ENCODE assay signal across 25 mouse cellular contexts in the genomic region with DNA sequence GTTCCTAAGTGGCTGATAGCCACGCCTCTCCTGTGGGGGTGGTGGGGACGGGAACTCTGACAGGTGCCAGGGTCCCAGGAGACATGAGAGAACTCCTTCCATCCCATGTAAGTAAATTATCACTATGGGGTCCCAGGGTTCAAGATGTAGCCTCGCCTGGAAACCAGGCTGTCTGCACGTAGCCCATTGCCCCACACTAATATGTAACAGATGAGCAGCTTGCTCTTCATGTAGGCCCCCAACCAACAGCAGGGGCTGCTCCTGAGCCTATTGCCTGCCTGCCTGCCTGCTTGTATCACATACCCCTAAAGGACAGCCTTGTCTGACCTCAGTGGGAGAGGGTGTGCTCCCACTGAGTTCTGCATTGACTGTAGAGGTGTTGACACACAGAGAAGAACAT.
A peak's percentile ranks its signal among the peaks of the same experiment; 100 is the strongest.
DNase-seq lines count a peak whose midpoint lies in the region; ATAC-seq lines count a peak whose summit lies in the region.
"Had no signal": no experiment of that assay in that cellular context is flagged by ENCODE, and none has a peak within 500 bp of the region (broad histone marks: within the 10 kb centered on the region; RNA-seq: fewer than 3 reads in every experiment).

No protein-coding gene starts in this region.

- H3K4me1 ChIP-seq in midbrain, embryonic 11.5 days (ENCODE audit: control insufficient read depth, insufficient read depth, low read length): no peaks in the 10 kb centered on the region
- H3K4me1 ChIP-seq in midbrain, embryonic 15.5 days: no peaks in the 10 kb centered on the region
- H3K4me1 ChIP-seq in embryonic facial prominence, embryonic 10.5 days: peaks cover 4% of the 10 kb centered on the region
- no peaks in the 10 kb centered on the region for H3K4me1 ChIP-seq in heart, embryonic 12.5 days (replicated peaks)
- H3K4me1 ChIP-seq: heart, embryonic 10.5 days; liver, embryonic 15.5 days; midbrain, embryonic 10.5 days had no signal

- ATAC-seq in midbrain, embryonic 11.5 days (ENCODE audit: low FRiP score): 0 out of 2 replicates have a peak, but pooled peaks have one; percentile 16
- ATAC-seq in midbrain, embryonic 15.5 days (replicated peaks): no peak
- no peak for ATAC-seq in heart, embryonic 12.5 days (ENCODE audit: insufficient number of reproducible peaks, low FRiP score)
- ATAC-seq: forebrain, embryonic 14.5 days; hindbrain, embryonic 16.5 days had no signal

- H3K27ac ChIP-seq in midbrain, embryonic 11.5 days (ENCODE audit: low read depth, low read length): no peak overlapping the region
- H3K27ac ChIP-seq in midbrain, embryonic 15.5 days: no peak overlapping the region
- H3K27ac ChIP-seq in embryonic facial prominence, embryonic 10.5 days (replicated peaks): no peak overlapping the region
- no peak overlapping the region for H3K27ac ChIP-seq in heart, embryonic 12.5 days (ENCODE audit: poor library complexity, severe bottlenecking)
- H3K27ac ChIP-seq: heart, embryonic 10.5 days; layer of hippocampus, adult 2 months; liver, embryonic 15.5 days; midbrain, embryonic 10.5 days had no signal

- no peak overlapping the region for H3K4me2 ChIP-seq in midbrain, embryonic 11.5 days
- H3K4me2 ChIP-seq in midbrain, embryonic 15.5 days: no peak overlapping the region
- no peak overlapping the region for H3K4me2 ChIP-seq in heart, embryonic 12.5 days
- H3K4me2 ChIP-seq: liver, embryonic 15.5 days; lung, embryonic 14.5 days had no signal

- no peaks in the 10 kb centered on the region for H3K36me3 ChIP-seq in midbrain, embryonic 11.5 days (ENCODE audit: control insufficient read depth, insufficient read depth, low read length)
- no peaks in the 10 kb centered on the region for H3K36me3 ChIP-seq in midbrain, embryonic 15.5 days (replicated peaks)
- no peaks in the 10 kb centered on the region for H3K36me3 ChIP-seq in embryonic facial prominence, embryonic 10.5 days (replicated peaks)
- H3K36me3 ChIP-seq in heart, embryonic 12.5 days: no peaks in the 10 kb centered on the region
- H3K36me3 ChIP-seq: heart, embryonic 10.5 days; liver, embryonic 15.5 days; midbrain, embryonic 10.5 days had no signal

- H3K9me3 ChIP-seq in midbrain, embryonic 11.5 days (ENCODE audit: control insufficient read depth, low read length): no peaks in the 10 kb centered on the region
- H3K9me3 ChIP-seq in midbrain, embryonic 15.5 days: no peaks in the 10 kb centered on the region
- H3K9me3 ChIP-seq in embryonic facial prominence, embryonic 10.5 days: no peaks in the 10 kb centered on the region
- no peaks in the 10 kb centered on the region for H3K9me3 ChIP-seq in heart, embryonic 12.5 days (replicated peaks)
- H3K9me3 ChIP-seq: heart, embryonic 10.5 days; liver, embryonic 15.5 days; midbrain, embryonic 10.5 days had no signal

- DNase-seq in midbrain, embryonic 11.5 days (ENCODE audit: low spot score, missing footprints): no peak
- peak; percentile 54 for DNase-seq in embryonic facial prominence, embryonic 10.5 days (ENCODE audit: low spot score)
- DNase-seq in forelimb bud, embryonic 11.5 days (ENCODE audit: low read depth, low spot score): peak; percentile 55
- DNase-seq in mesoderm, embryonic 11.5 days (ENCODE audit: low read depth, low spot score): peak; percentile 49
- DNase-seq in kidney, adult 9 months: no peak
- DNase-seq: adrenal gland, adult 2 months; adrenal gland, postnatal 36 days; cerebellum, adult 18-20 months; gastrocnemius, postnatal 25 days; heart, adult 11 months; heart, postnatal 36 days; kidney, adult 2 months; kidney, postnatal 14 days; lung, postnatal 14 days; spleen, adult 18-20 months; thymus, postnatal 14 days had no signal

- no peak overlapping the region for H3K4me3 ChIP-seq in midbrain, embryonic 11.5 days (ENCODE audit: low read depth, low read length)
- no peak overlapping the region for H3K4me3 ChIP-seq in midbrain, embryonic 15.5 days
- H3K4me3 ChIP-seq in embryonic facial prominence, embryonic 10.5 days: no peak overlapping the region
- no peak overlapping the region for H3K4me3 ChIP-seq in heart, embryonic 12.5 days
- H3K4me3 ChIP-seq: heart, embryonic 10.5 days; layer of hippocampus, adult 2 months; liver, embryonic 15.5 days; midbrain, embryonic 10.5 days had no signal

- no peaks in the 10 kb centered on the region for H3K27me3 ChIP-seq in midbrain, embryonic 11.5 days (ENCODE audit: control insufficient read depth, insufficient read depth, low read length)
- H3K27me3 ChIP-seq in midbrain, embryonic 15.5 days (replicated peaks): no peaks in the 10 kb centered on the region
- no peaks in the 10 kb centered on the region for H3K27me3 ChIP-seq in embryonic facial prominence, embryonic 10.5 days (replicated peaks; ENCODE audit: low read depth, poor library complexity, severe bottlenecking)
- H3K27me3 ChIP-seq in heart, embryonic 12.5 days (replicated peaks): no peaks in the 10 kb centered on the region
- H3K27me3 ChIP-seq: liver, embryonic 15.5 days had no signal

- WGBS in midbrain, embryonic 11.5 days: 26% methylated on average over 4 of the region's 4 CpGs
- 33% methylated on average over 4 of the region's 4 CpGs for WGBS in midbrain, embryonic 15.5 days
- WGBS in embryonic facial prominence, embryonic 10.5 days: 23% methylated on average over 4 of the region's 4 CpGs
- 31% methylated on average over 4 of the region's 4 CpGs for WGBS in heart, embryonic 12.5 days

- no peak overlapping the region for H3K9ac ChIP-seq in midbrain, embryonic 11.5 days (ENCODE audit: low read length)
- no peak overlapping the region for H3K9ac ChIP-seq in midbrain, embryonic 15.5 days
- no peak overlapping the region for H3K9ac ChIP-seq in heart, embryonic 12.5 days
- H3K9ac ChIP-seq: liver, embryonic 15.5 days; lung, embryonic 14.5 days had no signal

Comparison
In these comparisons a context has a peak if more than half of its experiments do, and no peak if none do; other contexts are left out.
1. DNase-seq: peak in embryonic facial prominence, embryonic 10.5 days (single experiment), forelimb bud, embryonic 11.5 days (single experiment) and mesoderm, embryonic 11.5 days (single experiment); none in midbrain, embryonic 11.5 days (single experiment) and kidney, adult 9 months (single experiment).